Mouse (Mus musculus) cerebellum, postnatal 10 days (tissue): ENCODE measurements around the gene Rai1.

ENCODE experiments used
- DNase-seq, 2 experiments: peaks; one replicate each; pipeline ENCODE4 v3.0.0; 2021; ENCODE audit warnings: mixed read lengths in 2 of 2

Rai1 gene

DNA sequence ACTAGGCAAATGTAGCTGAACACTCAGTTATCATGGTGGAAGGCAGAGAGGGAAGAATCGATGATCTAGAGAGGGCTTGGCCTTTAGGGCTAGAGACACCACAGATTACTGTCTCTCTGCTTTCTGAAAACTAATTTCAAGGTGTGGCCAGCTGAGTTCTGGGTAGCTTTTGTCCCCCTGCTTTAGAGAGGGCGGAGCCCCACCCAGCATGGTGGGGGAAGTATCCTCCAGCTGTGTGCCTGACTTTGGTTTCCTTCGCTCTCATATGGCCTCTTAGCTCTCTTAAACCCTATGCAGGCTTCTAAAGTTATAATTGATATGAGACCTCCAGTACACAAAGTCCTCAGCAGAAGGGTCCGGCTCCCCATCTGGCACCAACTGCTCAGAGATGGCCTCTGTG, 58.5 kb downstream of the Rai1 start:
- DNase-seq: peak in 1 of 2 experiments; percentile 60

- peak; percentile 67 to 72 for DNase-seq
Measured at GRCm38 (mm10) chr11:60164450-60164849, 59.6 kb downstream of the Rai1 start.

GRCm38 (mm10) chr11:60165076-60165475, 60.3 kb downstream of the Rai1 start:
- DNase-seq: peak; percentile 70 to 83

DNA sequence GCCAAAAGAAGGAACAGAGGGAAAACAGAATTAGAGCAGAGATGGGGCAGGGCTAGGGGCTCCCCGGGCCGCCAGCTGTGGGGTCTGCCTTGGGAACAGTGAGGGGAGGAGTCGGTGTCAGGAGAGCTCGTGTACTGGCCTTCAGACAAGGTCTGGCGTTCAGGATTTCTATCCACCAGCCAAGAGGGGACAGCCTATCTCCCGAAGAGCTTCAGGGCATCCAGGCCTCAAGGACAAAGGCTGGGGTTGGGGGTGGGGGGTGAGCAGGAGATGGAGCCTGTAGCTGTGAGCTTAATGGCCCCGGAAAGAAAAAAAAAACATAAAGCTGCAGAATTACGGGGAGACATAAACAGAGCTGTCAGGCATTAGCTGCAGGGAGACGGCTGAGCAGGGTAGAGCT, 64.0 kb downstream of the Rai1 start:
- peak in 1 of 2 experiments; percentile 25 for DNase-seq

GRCm38 (mm10) chr11:60172074-60172473, 67.3 kb downstream of the Rai1 start:
- peak in 1 of 2 experiments; percentile 16 for DNase-seq

GRCm38 (mm10) chr11:60173606-60174184, 68.9 kb downstream of the Rai1 start:
- DNase-seq: peak; percentile 60 to 70

GRCm38 (mm10) chr11:60175371-60176181, 70.8 kb downstream of the Rai1 start:
- peak; percentile 83 to 84 for DNase-seq

DNA sequence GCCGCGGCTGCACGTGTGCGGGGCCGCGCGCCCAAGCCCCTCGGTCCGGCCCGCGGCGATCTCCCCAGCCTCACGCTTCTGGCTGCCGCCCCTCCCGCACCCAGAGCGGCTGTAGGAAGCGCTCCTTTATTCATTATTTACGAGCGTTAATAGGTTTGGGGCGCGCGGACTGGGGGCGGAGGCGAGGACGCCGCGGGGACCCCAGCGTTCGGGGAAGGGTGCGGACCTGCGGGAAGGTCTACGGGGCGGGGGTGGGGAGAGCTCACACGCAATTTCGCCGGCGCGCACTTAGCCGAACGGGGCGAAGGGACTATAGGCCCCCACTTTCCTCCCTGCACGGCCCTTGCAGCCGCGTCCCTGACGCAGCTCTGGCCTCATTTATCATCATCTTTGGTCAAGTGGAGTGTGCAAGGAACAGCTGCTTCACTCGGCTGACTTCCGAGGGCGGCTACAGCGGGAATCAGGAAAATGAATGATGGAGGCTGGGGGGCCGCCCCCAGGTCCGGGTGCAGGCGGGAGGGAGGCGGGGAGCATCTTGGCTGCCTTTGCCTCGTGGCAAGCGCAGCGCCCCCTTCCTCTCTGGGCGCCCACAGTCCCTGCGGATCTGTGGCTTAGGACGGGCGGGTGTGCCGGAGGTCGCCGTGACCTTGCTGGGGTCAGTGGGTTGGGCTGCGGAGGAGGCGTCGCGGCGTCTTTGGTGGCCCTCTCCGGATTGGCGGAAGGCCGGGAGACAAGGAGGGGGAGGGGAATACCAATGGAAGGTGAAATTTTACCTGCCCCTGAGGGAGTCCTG, 71.6 kb downstream of the Rai1 start:
- peak; percentile 90 to 91 for DNase-seq

DNA sequence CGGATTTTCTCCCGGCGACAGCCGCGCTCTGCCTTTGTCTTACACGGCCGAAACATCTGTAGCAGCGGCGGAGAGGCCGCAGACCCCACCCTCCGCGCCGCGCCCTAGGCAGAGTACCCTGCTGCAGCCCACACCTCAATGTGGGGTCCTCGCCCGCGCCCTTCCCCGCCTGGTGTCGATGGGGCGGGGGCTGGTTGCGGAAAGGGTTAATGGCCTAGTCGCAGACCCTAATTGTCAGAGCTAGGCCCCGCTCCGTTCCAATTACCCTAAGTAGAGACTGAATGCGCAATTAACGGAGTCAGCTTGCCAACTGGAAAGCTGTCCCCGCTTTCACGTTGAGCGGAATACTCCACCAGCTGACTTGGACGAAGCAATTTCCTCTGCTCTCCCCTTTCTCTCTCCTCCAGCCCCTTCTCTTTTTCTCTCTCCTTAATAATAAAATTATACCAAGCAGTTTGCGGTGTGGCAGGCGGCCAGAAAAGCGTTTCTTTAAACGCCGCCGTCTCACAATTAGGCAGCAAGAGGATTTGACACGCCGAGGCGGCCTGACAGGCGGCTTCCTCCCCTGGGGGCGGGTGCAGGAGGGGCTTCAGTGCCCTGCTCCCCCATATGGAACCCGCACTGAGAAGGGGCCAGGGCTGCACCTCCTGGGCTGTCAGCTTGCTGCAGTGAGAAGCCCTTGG, 72.3 kb downstream of the Rai1 start:
- peak; percentile 81 to 82 for DNase-seq

- peak in 1 of 2 experiments; percentile 29 for DNase-seq
Measured at GRCm38 (mm10) chr11:60178005-60178404, 73.2 kb downstream of the Rai1 start.

DNA sequence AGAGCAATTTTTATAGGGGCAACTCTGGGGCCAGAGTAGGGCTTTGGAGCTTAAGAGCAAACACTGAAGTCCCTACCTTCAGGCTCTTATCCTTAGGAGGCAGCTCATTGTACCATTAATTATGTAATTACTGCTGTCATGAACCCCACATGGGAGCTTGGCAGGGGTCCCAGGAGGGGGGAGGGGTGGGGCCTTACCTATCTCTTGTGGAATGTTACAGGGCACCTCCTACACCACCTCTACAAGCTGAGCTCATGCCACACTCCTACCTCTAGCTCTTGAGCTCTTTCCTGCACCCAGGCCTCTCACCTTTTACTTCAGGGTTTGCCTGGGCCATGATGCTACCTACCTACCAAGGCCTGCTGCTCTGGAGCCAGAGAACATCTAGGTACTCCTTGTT, 73.7 kb downstream of the Rai1 start:
- DNase-seq: peak; percentile 68 to 69

GRCm38 (mm10) chr11:60182116-60182670, 77.4 kb downstream of the Rai1 start:
- DNase-seq: peak; percentile 76 to 78

GRCm38 (mm10) chr11:60182741-60183140, 77.9 kb downstream of the Rai1 start:
- DNase-seq: no peak

GRCm38 (mm10) chr11:60184346-60185325, 79.8 kb downstream of the Rai1 start:
- peak; percentile 65 to 67 for DNase-seq

DNA sequence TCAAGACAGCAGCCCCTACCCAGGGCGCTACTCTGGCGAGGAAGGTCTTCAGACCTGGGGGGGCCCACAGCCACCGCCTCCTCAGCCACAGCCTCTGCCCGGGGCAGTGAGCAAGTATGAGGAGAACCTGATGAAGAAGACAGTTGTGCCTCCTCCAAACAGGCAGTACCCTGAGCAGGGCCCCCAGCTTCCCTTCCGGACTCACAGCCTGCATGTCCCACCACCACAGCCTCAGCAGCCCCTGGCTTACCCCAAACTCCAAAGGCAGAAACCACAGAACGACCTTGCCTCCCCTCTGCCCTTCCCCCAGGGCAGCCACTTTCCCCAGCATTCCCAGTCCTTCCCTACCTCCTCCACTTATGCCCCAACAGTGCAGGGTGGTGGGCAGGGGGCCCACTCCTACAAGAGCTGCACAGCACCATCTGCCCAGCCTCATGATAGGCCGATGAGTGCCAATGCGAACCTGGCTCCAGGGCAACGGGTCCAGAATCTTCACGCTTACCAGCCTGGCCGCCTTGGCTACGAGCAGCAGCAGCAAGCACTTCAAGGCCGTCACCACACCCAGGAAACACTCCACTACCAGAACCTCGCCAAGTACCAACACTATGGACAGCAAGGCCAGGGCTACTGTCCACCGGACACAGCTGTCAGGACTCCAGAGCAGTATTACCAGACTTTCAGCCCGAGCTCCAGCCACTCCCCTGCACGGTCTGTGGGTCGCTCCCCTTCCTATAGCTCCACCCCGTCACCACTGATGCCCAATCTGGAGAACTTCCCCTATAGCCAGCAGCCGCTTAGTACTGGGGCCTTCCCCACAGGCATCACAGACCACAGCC, 80.8 kb downstream of the Rai1 start:
- DNase-seq: peak; percentile 93 to 96

GRCm38 (mm10) chr11:60187070-60187469, 82.3 kb downstream of the Rai1 start:
- peak; percentile 71 to 78 for DNase-seq

DNA sequence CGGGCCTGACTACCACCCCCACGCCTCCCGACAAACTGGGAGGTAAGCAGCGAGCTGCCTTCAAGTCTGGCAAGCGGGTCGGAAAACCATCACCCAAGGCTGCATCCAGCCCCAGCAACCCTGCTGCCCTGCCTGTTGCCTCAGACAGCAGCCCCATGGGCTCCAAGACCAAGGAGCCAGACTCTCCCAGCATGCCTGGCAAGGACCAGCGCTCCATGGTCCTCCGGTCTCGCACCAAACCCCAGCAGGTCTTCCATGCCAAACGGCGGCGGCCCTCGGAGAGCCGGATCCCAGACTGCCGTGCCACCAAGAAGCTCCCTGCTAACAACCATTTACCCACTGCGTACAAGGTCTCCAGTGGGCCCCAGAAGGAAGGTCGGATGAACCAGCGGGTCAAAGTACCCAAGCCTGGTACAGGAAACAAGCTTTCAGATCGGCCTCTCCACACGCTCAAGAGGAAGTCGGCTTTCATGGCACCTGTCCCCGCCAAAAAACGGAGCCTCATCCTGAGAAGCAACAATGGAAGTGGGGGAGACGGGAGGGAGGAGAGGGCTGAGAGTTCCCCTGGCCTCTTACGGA, 83.6 kb downstream of the Rai1 start:
- peak; percentile 53 to 56 for DNase-seq

GRCm38 (mm10) chr11:60189501-60190040, 84.8 kb downstream of the Rai1 start:
- DNase-seq: peak; percentile 65 to 72

GRCm38 (mm10) chr11:60190055-60190641, 85.3 kb downstream of the Rai1 start:
- DNase-seq: no peak
